Mouse (Mus musculus) c-Kit-positive CD71-positive TER-119-negative erythroid progenitor cells, embryonic 14.5 days (primary cell): ENCODE measurements at regions not wholly inside any gene's neighbourhood (a gene's known extent, or its start where the extent isn't known, plus 50 kb on each side); places are given as distances from the start of the nearest gene placed in this dataset.
A peak's percentile ranks its signal among the peaks of the same experiment; 100 is the strongest.

Experiments
- DNase-seq: peaks from one replicate; pipeline ENCODE4 v3.0.0-alpha.2; 2013; ENCODE audit warnings: low read depth

- no peak for DNase-seq
Measured at GRCm38 (mm10) chr9:24943830-24944229, 145.4 kb upstream of the Gm10181 start.

GRCm38 (mm10) chr9:24952516-24952915 is 136.7 kb upstream of the Gm10181 start:
- DNase-seq = no peak

GRCm38 (mm10) chr9:24955641-24956040 is 133.6 kb upstream of the Gm10181 start:
- no peak for DNase-seq

- DNase-seq = no peak
Measured at GRCm38 (mm10) chr9:24956566-24956965, 132.7 kb upstream of the Gm10181 start.

- DNase-seq = no peak
Measured at GRCm38 (mm10) chr9:24963290-24963689, 125.9 kb upstream of the Gm10181 start.

- no peak for DNase-seq
Measured at GRCm38 (mm10) chr9:24967571-24967970, 121.7 kb upstream of the Gm10181 start.

GRCm38 (mm10) chr9:24974021-24974741 is 115.0 kb upstream of the Gm10181 start:
- no peak for DNase-seq

GRCm38 (mm10) chr9:24982796-24983195 is 106.4 kb upstream of the Gm10181 start:
- no peak for DNase-seq

- DNase-seq = no peak
Measured at GRCm38 (mm10) chr9:24994491-24994890, 94.7 kb upstream of the Gm10181 start.

GRCm38 (mm10) chr9:25021095-25021691 is 68.0 kb upstream of the Gm10181 start:
- peak; percentile 38 for DNase-seq

- no peak for DNase-seq
Measured at GRCm38 (mm10) chr9:25022439-25022838, 66.8 kb upstream of the Gm10181 start.

- no peak for DNase-seq
Measured at GRCm38 (mm10) chr9:25024486-25024885, 64.7 kb upstream of the Gm10181 start.

GRCm38 (mm10) chr9:25027581-25027980 is 61.6 kb upstream of the Gm10181 start:
- peak; percentile 34 for DNase-seq

GRCm38 (mm10) chr9:25028305-25028704 is 60.9 kb upstream of the Gm10181 start:
- DNase-seq = no peak

GRCm38 (mm10) chr9:25031466-25031865 is 57.8 kb upstream of the Gm10181 start:
- no peak for DNase-seq
